ENCODE assay signal across 8 mouse cellular contexts in genomic region chr5:111414192-111414591, GRCm38 (mm10). TPM values are rescaled to one million over a fixed set of nuclear protein-coding genes. Genes with fewer than 3 reads are reported as not detected.
DNase-seq lines count a peak whose midpoint lies in the region; ATAC-seq and TF ChIP-seq lines count a peak whose summit lies in the region.

No protein-coding gene starts in this region.

- no peak overlapping the region for H3K4me3 ChIP-seq in embryonic facial prominence, embryonic 14.5 days (ENCODE audit: low read depth, low read length)
- no peak overlapping the region for H3K4me3 ChIP-seq in heart, postnatal 0 days (ENCODE audit: low read depth, low read length)
- no peak overlapping the region for H3K4me3 ChIP-seq in lung, adult 2 months (replicated peaks; ENCODE audit: extremely low read depth, low read depth, low read length)
- no peak overlapping the region for H3K4me3 ChIP-seq in olfactory bulb, adult 2 months (ENCODE audit: insufficient read depth, low read depth, low read length)

- H3K4me1 ChIP-seq in embryonic facial prominence, embryonic 14.5 days (ENCODE audit: control insufficient read depth, insufficient read depth, low read length): peaks cover 14% of the 10 kb centered on the region
- H3K4me1 ChIP-seq in heart, postnatal 0 days (ENCODE audit: control insufficient read depth, insufficient read depth): peaks cover 18% of the 10 kb centered on the region
- H3K4me1 ChIP-seq in lung, adult 2 months (ENCODE audit: control insufficient read depth, insufficient read depth, low read length): 0 out of 2 replicates have a peak, but pooled peaks cover 2% of the 10 kb centered on the region
- peaks cover 27% of the 10 kb centered on the region for H3K4me1 ChIP-seq in olfactory bulb, adult 2 months (ENCODE audit: control insufficient read depth, insufficient read depth, low read length)

- no peak overlapping the region for H3K27ac ChIP-seq in embryonic facial prominence, embryonic 14.5 days (replicated peaks; ENCODE audit: low read depth, low read length)
- no peak overlapping the region for H3K27ac ChIP-seq in heart, postnatal 0 days (ENCODE audit: low read depth)
- no peak overlapping the region for H3K27ac ChIP-seq in olfactory bulb, adult 2 months (ENCODE audit: insufficient read depth, low read depth, low read length)

- peak; percentile 61 for ATAC-seq in activated CD4-positive, CD25-positive, alpha-beta regulatory T cell, adult 4 months
- peak; percentile 43 for ATAC-seq in embryonic facial prominence, embryonic 14.5 days (ENCODE audit: low read depth)
- peak; percentile 30 for ATAC-seq in heart, postnatal 0 days (ENCODE audit: insufficient read depth, low read depth)

- peak; percentile 60 for DNase-seq in 3134 (ENCODE audit: extremely low read depth, insufficient read length, low spot score)
- peak; percentile 95 for DNase-seq in embryonic facial prominence, embryonic 14.5 days (ENCODE audit: low spot score)
- peak; percentile 87 for DNase-seq in heart, postnatal 0 days (ENCODE audit: low spot score)
- DNase-seq in kidney, postnatal 25 days: peak; percentile 74 to 84
- DNase-seq in lung, adult 2 months: peak; percentile 67
- peak; percentile 90 for DNase-seq in thymus, postnatal 14 days

- peak; percentile 79 for TF ChIP-seq CTCF in heart, postnatal 0 days (IDR thresholded peaks at IDR 0.05; ENCODE audit: low read depth)
- TF ChIP-seq CTCF in lung, adult 2 months (IDR thresholded peaks at IDR 0.05; ENCODE audit: insufficient read depth, low read length): peak; percentile 74
- TF ChIP-seq CTCF in olfactory bulb, adult 2 months (IDR thresholded peaks at IDR 0.05; ENCODE audit: insufficient read depth, low read depth, low read length): peak; percentile 74

- H3K27me3 ChIP-seq in embryonic facial prominence, embryonic 14.5 days (replicated peaks; ENCODE audit: control insufficient read depth, insufficient read depth, low read length): no peaks in the 10 kb centered on the region
- H3K27me3 ChIP-seq in heart, postnatal 0 days (ENCODE audit: control insufficient read depth, insufficient read depth, low read length): peaks cover 57% of the 10 kb centered on the region

- H3K9ac ChIP-seq in embryonic facial prominence, embryonic 14.5 days (ENCODE audit: low read depth, low read length): no peak overlapping the region
- no peak overlapping the region for H3K9ac ChIP-seq in heart, postnatal 0 days (replicated peaks; ENCODE audit: low read depth, low read length)

- TF ChIP-seq EP300 in heart, postnatal 0 days (IDR thresholded peaks at IDR 0.05; ENCODE audit: low read depth): no peak

- H3K4me2 ChIP-seq in embryonic facial prominence, embryonic 14.5 days (ENCODE audit: low read depth, low read length): peak overlapping the region; percentile 97
- no peak overlapping the region for H3K4me2 ChIP-seq in heart, postnatal 0 days (ENCODE audit: low read depth, low read length)

- WGBS in embryonic facial prominence, embryonic 14.5 days: 0% methylated on average over 5 of the region's 5 CpGs
- WGBS in heart, postnatal 0 days: 0% methylated on average over 5 of the region's 5 CpGs
- 0% methylated on average over 5 of the region's 5 CpGs for WGBS in lung, adult 2 months
- 0% methylated on average over 5 of the region's 5 CpGs for WGBS in olfactory bulb, adult 2 months

- no peaks in the 10 kb centered on the region for H3K9me3 ChIP-seq in embryonic facial prominence, embryonic 14.5 days (ENCODE audit: control insufficient read depth, low read length)
- no peaks in the 10 kb centered on the region for H3K9me3 ChIP-seq in heart, postnatal 0 days (replicated peaks; ENCODE audit: control insufficient read depth, low read length)

- H3K36me3 ChIP-seq in embryonic facial prominence, embryonic 14.5 days (ENCODE audit: control insufficient read depth, insufficient read depth, low read length): peaks cover 9% of the 10 kb centered on the region
- no peaks in the 10 kb centered on the region for H3K36me3 ChIP-seq in heart, postnatal 0 days (replicated peaks; ENCODE audit: control insufficient read depth, insufficient read depth, low read length)

- no peak for TF ChIP-seq POLR2A in lung, adult 2 months (IDR thresholded peaks at IDR 0.05; ENCODE audit: borderline replicate concordance, extremely low read depth, low read depth, low read length)
- TF ChIP-seq POLR2A in olfactory bulb, adult 2 months (IDR thresholded peaks at IDR 0.05; ENCODE audit: insufficient read depth, low read depth, low read length): no peak

RNA-seq across cellular contexts. Expression of gene Mn1, which starts 3.0 kb away (rescaled TPM):
- not detected for polyA plus RNA-seq in activated CD4-positive, CD25-positive, alpha-beta regulatory T cell, adult 4 months (2017; shearing (Covaris generic))
- 29.1 and 33.3 TPM in 2 replicates for polyA plus RNA-seq in embryonic facial prominence, embryonic 14.5 days (2014; fragmentation: Nextera tagmentation; extraction: Ambion mirVana)
- 11.0 and 16.4 TPM in 2 replicates for total RNA-seq in heart, postnatal 0 days (2014; rRNA removed; ENCODE audit: low replicate concordance)
- polyA plus RNA-seq in heart, postnatal 0 days (2015; fragmentation: Nextera tagmentation; extraction: Ambion mirVana): 3.9 and 4.5 TPM in 2 replicates
- 4.0 and 6.2 TPM in 2 replicates for polyA plus RNA-seq in lung, adult 2 months (2012; rRNA removed)
- not detected in 2 replicates for polyA plus RNA-seq in olfactory bulb, adult 2 months (2012; ENCODE audit: insufficient read depth, insufficient read length, low replicate concordance, missing spikeins)
